8 mouse cellular contexts compared by ENCODE assay signal in the genomic region with DNA sequence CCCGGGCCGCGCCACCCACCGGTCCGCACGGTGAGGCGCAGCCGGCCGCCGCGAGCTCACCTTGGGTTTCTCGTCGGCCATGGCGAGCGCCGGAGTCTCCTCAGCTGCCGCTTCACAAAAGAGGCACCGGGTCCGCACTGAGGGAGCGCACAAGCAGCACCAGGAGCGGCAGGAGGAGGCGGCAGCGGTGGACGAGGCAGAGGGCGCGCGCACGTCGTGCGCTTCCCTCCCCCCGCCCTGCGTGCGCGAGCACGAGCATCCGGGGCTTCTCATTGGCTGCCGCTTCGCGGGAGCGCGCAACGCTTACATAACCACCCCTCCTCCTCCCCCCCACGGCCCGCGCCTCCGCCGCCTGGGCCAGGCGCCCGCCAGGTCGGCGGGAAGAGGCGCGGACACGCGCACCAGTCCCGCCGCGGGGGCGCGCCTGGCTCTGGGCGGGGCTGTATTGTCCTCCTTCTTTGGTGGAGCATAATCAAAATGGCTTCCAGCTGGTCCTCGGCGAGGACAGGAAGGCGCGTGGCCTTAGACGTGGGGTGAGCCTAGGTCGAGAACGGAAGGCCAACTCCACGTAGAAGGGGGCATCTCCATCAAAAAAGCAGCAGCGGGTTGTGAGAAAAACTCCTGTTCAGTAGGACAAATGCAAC. TPM values are rescaled to one million over a fixed set of nuclear protein-coding genes. Genes with fewer than 3 reads are reported as not detected.
A peak's percentile ranks its signal among the peaks of the same experiment; 100 is the strongest.
DNase-seq lines count a peak whose midpoint lies in the region; ATAC-seq and TF ChIP-seq lines count a peak whose summit lies in the region.

A gene (minus strand): TSS at position 239 of the 644 bp plus-strand sequence.

- H3K4me1 ChIP-seq in ES-Bruce4 (ENCODE audit: control insufficient read depth, insufficient read depth, low read length): peaks cover 1% of the 10 kb centered on the region
- peaks cover 29% of the 10 kb centered on the region for H3K4me1 ChIP-seq in forebrain, embryonic 13.5 days
- H3K4me1 ChIP-seq in liver, postnatal 0 days (ENCODE audit: insufficient read depth): peaks cover 10% of the 10 kb centered on the region
- H3K4me1 ChIP-seq in neural tube, embryonic 14.5 days (ENCODE audit: control insufficient read depth, insufficient read depth, low read length): peaks cover 15% of the 10 kb centered on the region

- H3K27ac ChIP-seq in ES-Bruce4 (ENCODE audit: insufficient read depth, low read length): peak within 1 kb of the TSS; percentile 97
- peak within 1 kb of the TSS; percentile 100 for H3K27ac ChIP-seq in forebrain, embryonic 13.5 days
- H3K27ac ChIP-seq in liver, postnatal 0 days (ENCODE audit: low read depth): peak within 1 kb of the TSS; percentile 99
- H3K27ac ChIP-seq in neural tube, embryonic 14.5 days (ENCODE audit: low read depth, low read length): peak within 1 kb of the TSS; percentile 98

- no peaks in the 10 kb centered on the region for H3K27me3 ChIP-seq in ES-Bruce4 (ENCODE audit: control insufficient read depth, insufficient read depth, low read length, poor library complexity, severe bottlenecking)
- no peaks in the 10 kb centered on the region for H3K27me3 ChIP-seq in forebrain, embryonic 13.5 days
- H3K27me3 ChIP-seq in liver, postnatal 0 days (ENCODE audit: insufficient read depth, low read length): no peaks in the 10 kb centered on the region
- no peaks in the 10 kb centered on the region for H3K27me3 ChIP-seq in neural tube, embryonic 14.5 days (ENCODE audit: control insufficient read depth, insufficient read depth, low read length)

- peak; percentile 99 for DNase-seq in heart, postnatal 10 days
- DNase-seq in large intestine, adult 2 months (ENCODE audit: low read depth, low spot score): peak; percentile 66
- DNase-seq in liver, postnatal 0 days: peak; percentile 99
- DNase-seq in testis, postnatal 10 days (ENCODE audit: low spot score): peak; percentile 99

- no peak for TF ChIP-seq CTCF in ES-Bruce4 (IDR thresholded peaks at IDR 0.05; ENCODE audit: low read depth, low read length)
- TF ChIP-seq CTCF in liver, postnatal 0 days (IDR thresholded peaks at IDR 0.05; ENCODE audit: low read depth): 0 out of 2 replicates have a peak, but pooled peaks have one; percentile 1

- TF ChIP-seq POLR2A in ES-Bruce4 (IDR thresholded peaks at IDR 0.05; ENCODE audit: insufficient read depth, low read length): peak; percentile 27

- peak within 1 kb of the TSS; percentile 89 for H3K4me2 ChIP-seq in forebrain, embryonic 13.5 days
- H3K4me2 ChIP-seq in liver, postnatal 0 days (ENCODE audit: low read depth, low read length): peak within 1 kb of the TSS; percentile 78
- peak within 1 kb of the TSS; percentile 79 for H3K4me2 ChIP-seq in neural tube, embryonic 14.5 days (ENCODE audit: low read depth, low read length)

- 0 out of 2 replicates have a peak, but pooled peaks have one; percentile 36 for TF ChIP-seq EP300 in ES-Bruce4 (IDR thresholded peaks at IDR 0.05; ENCODE audit: insufficient read depth, low read depth, low read length)
- no peak for TF ChIP-seq EP300 in liver, postnatal 0 days (IDR thresholded peaks at IDR 0.05; ENCODE audit: low read depth)

- peak within 1 kb of the TSS; percentile 99 for H3K9ac ChIP-seq in ES-Bruce4 (ENCODE audit: low read depth, poor library complexity, severe bottlenecking)
- peak within 1 kb of the TSS; percentile 98 for H3K9ac ChIP-seq in forebrain, embryonic 13.5 days
- peak within 1 kb of the TSS; percentile 96 for H3K9ac ChIP-seq in liver, postnatal 0 days (replicated peaks)
- peak within 1 kb of the TSS; percentile 87 for H3K9ac ChIP-seq in neural tube, embryonic 14.5 days (replicated peaks; ENCODE audit: low read depth, low read length)

- intact Hi-C loops in heart, postnatal 10 days (cut with DNase I): loop anchor here (5.0 kb wide), 1 partner anchor 66 kb away; a partner anchor contains a TSS

- H3K36me3 ChIP-seq in ES-Bruce4 (ENCODE audit: control insufficient read depth, insufficient read depth, low read length, poor library complexity, severe bottlenecking): peaks cover 35% of the 10 kb centered on the region
- peaks cover 32% of the 10 kb centered on the region for H3K36me3 ChIP-seq in forebrain, embryonic 13.5 days (ENCODE audit: poor library complexity, severe bottlenecking)
- peaks cover 30% of the 10 kb centered on the region for H3K36me3 ChIP-seq in liver, postnatal 0 days (replicated peaks; ENCODE audit: insufficient read depth, low read length)
- H3K36me3 ChIP-seq in neural tube, embryonic 14.5 days (ENCODE audit: control insufficient read depth, insufficient read depth, low read length): peaks cover 21% of the 10 kb centered on the region; the same call in 1 of the 2 replicates

- peak; percentile 88; the same call in 1 of the 2 replicates for ATAC-seq in cerebellum, adult (ENCODE audit: insufficient number of reproducible peaks, low FRiP score, low TSS enrichment)
- ATAC-seq in forebrain, embryonic 13.5 days: peak; percentile 91
- ATAC-seq in liver, postnatal 0 days: peak; percentile 93
- ATAC-seq in neural tube, embryonic 14.5 days (ENCODE audit: low read depth): peak; percentile 89

- WGBS in forebrain, embryonic 13.5 days: under 1% methylated on average over 56 of the region's 70 CpGs
- 2% methylated on average over 69 of the region's 70 CpGs for WGBS in large intestine, adult 2 months
- under 1% methylated on average over 47 of the region's 70 CpGs for WGBS in liver, postnatal 0 days (ENCODE audit: insufficient replicate concordance)
- 1% methylated on average over 47 of the region's 70 CpGs for WGBS in neural tube, embryonic 14.5 days

- peak within 1 kb of the TSS; percentile 90 for H3K4me3 ChIP-seq in ES-Bruce4 (ENCODE audit: low read depth, low read length)
- peak within 1 kb of the TSS; percentile 97 for H3K4me3 ChIP-seq in forebrain, embryonic 13.5 days
- peak within 1 kb of the TSS; percentile 86 for H3K4me3 ChIP-seq in liver, postnatal 0 days (ENCODE audit: low read depth, low read length)
- peak within 1 kb of the TSS; percentile 94 for H3K4me3 ChIP-seq in neural tube, embryonic 14.5 days (ENCODE audit: low read depth, low read length)

- H3K9me3 ChIP-seq in ES-Bruce4 (replicated peaks; ENCODE audit: control insufficient read depth, insufficient read depth, low read length, poor library complexity, severe bottlenecking): no peaks in the 10 kb centered on the region
- H3K9me3 ChIP-seq in forebrain, embryonic 13.5 days (replicated peaks): no peaks in the 10 kb centered on the region
- no peaks in the 10 kb centered on the region for H3K9me3 ChIP-seq in liver, postnatal 0 days (ENCODE audit: low read length)
- no peaks in the 10 kb centered on the region for H3K9me3 ChIP-seq in neural tube, embryonic 14.5 days (ENCODE audit: control insufficient read depth, low read length)

RNA-seq across cellular contexts. Expression of the gene that starts here (rescaled TPM):
- 1,012 and 1,017 TPM in 2 replicates for polyA plus RNA-seq in ES-Bruce4 (2011; ENCODE audit: insufficient read depth, insufficient read length, low read depth, missing spikeins)
- 1,485 and 1,571 TPM in 2 replicates for polyA plus RNA-seq in forebrain, embryonic 13.5 days (2015; fragmentation: Nextera tagmentation; extraction: Ambion mirVana)
- 100 to 1,000 TPM; 217 to 251 TPM for total RNA-seq in heart, postnatal 10 days (2021)
- 45.3 and 50.3 TPM in 2 replicates for polyA plus RNA-seq in large intestine, adult 2 months (2012; rRNA removed)
- 281 and 283 TPM in 2 replicates for polyA plus RNA-seq in liver, postnatal 0 days (2015; fragmentation: Nextera tagmentation; extraction: Ambion mirVana)
- 994 and 1,036 TPM in 2 replicates for polyA plus RNA-seq in neural tube, embryonic 14.5 days (2014; fragmentation: Nextera tagmentation; extraction: Ambion mirVana)

Comparison
In these comparisons a context has a peak if more than half of its experiments do, and no peak if none do; other contexts are left out.
1. Peak in every context shown above with its lines: DNase-seq, ATAC-seq, H3K4me3 ChIP-seq and H3K27ac ChIP-seq.